Mouse (Mus musculus) intestine, embryonic 16.5 days (tissue): ENCODE data around the gene Chchd5. TPM values are rescaled to one million over a fixed set of nuclear protein-coding genes. Genes with fewer than 3 reads are reported as not detected.

Experiments used
- polyA plus RNA-seq: library from polyadenylated mRNA; unstranded; fragments of >200 nt; fragmentation: Nextera tagmentation; extraction: Ambion mirVana; gene quantifications from 2 replicates; pipeline ENCODE4 v1.2.1, GENCODE M21; 2015

Gene Chchd5
- polyA plus RNA-seq, 1 experiment from 2014 or later, result 23.8 TPM

Other genes starting within 250 kb of the Chchd5 start
- gene Zc3h8, start 185.6 kb upstream of the Chchd5 start, polyA plus RNA-seq, result 5.7 and 6.1 TPM in 2 replicates
- 0.89 and 1.2 TPM in 2 replicates for gene Zc3h6, start 162.3 kb upstream of the Chchd5 start, polyA plus RNA-seq
- gene Gm10762, start 162.0 kb upstream of the Chchd5 start, polyA plus RNA-seq, result 6.8 and 7.8 TPM in 2 replicates
- gene Vinac1, start 81.5 kb upstream of the Chchd5 start, polyA plus RNA-seq, result 0.05 and 0.12 TPM in 2 replicates
- gene Ttl, start 63.8 kb upstream of the Chchd5 start, polyA plus RNA-seq, result 8.2 and 9.1 TPM in 2 replicates
- gene Polr1b, start 28.7 kb upstream of the Chchd5 start, polyA plus RNA-seq, result 19.6 and 21.8 TPM in 2 replicates
- 28.8 and 30.4 TPM in 2 replicates for gene Slc20a1, start 69.1 kb downstream of the Chchd5 start, polyA plus RNA-seq
- gene Ckap2l, start 167.5 kb downstream of the Chchd5 start, polyA plus RNA-seq, result 30.9 and 32.7 TPM in 2 replicates
- 1.3 and 3.1 TPM in 2 replicates for gene Il1a, start 180.3 kb downstream of the Chchd5 start, polyA plus RNA-seq
- gene Il1b, start 241.4 kb downstream of the Chchd5 start, polyA plus RNA-seq, result 0.26 and 0.33 TPM in 2 replicates